Mouse (Mus musculus) intestine, embryonic 16.5 days (tissue): Measurements from ENCODE around the gene Enox1. TPM values are rescaled to one million over a fixed set of nuclear protein-coding genes. Genes with fewer than 3 reads are reported as not detected.

Source experiments
- ATAC-seq: fragments of 200-750 bp; cut with Nextera tagmentation; 2 replicates; pipeline ENCODE4 v1.8.0; 2017; ENCODE audit warnings: moderate TSS enrichment, moderate library complexity
- H3K27ac ChIP-seq: fragments of 300-500 bp; sonication (generic); 2 replicates; pipeline ENCODE4 v1.5.1; 2014; ENCODE audit warnings: mild to moderate bottlenecking, low read length
- H3K27me3 ChIP-seq: fragments of 300-500 bp; sonication (generic); replicated peaks from 2 replicates; pipeline ENCODE4 v1.6.1; 2014; ENCODE audit warnings: low read length, control low read depth, mixed read lengths; ENCODE audit not compliant: control insufficient read depth, insufficient read depth
- H3K36me3 ChIP-seq: fragments of 300-500 bp; sonication (generic); 2 replicates; pipeline ENCODE4 v1.6.1; 2014; ENCODE audit warnings: low read length, control low read depth; ENCODE audit not compliant: control insufficient read depth, insufficient read depth
- H3K4me1 ChIP-seq: fragments of 300-500 bp; sonication (generic); 2 replicates; pipeline ENCODE4 v1.6.1; 2014; ENCODE audit warnings: low read length, control low read depth, mixed read lengths; ENCODE audit not compliant: control insufficient read depth, insufficient read depth
- H3K4me2 ChIP-seq: fragments of 300-500 bp; sonication (generic); 2 replicates; pipeline ENCODE4 v1.6.1; 2014; ENCODE audit warnings: low read depth, low read length, control low read depth
- H3K4me3 ChIP-seq: fragments of 300-500 bp; sonication (generic); 2 replicates; pipeline ENCODE4 v1.5.1; 2014; ENCODE audit warnings: mild to moderate bottlenecking, low read length
- H3K9ac ChIP-seq: fragments of 300-500 bp; sonication (generic); 2 replicates; pipeline ENCODE4 v1.6.1; 2014; ENCODE audit warnings: low read depth, low read length
- H3K9me3 ChIP-seq: fragments of 300-500 bp; sonication (generic); 2 replicates; pipeline ENCODE4 v1.6.1; 2016; ENCODE audit warnings: low read length, control low read depth; ENCODE audit not compliant: control insufficient read depth
- WGBS: fragments of 180-500 bp; shearing (Covaris S2); extraction: QIAGEN DNeasy Blood & Tissue Kit; methylation state at CpG from one replicate; pipeline ENCODE4 v1.1.7; 2014; 5-methylcytosine and 5-hydroxymethylcytosine counted together
- polyA plus RNA-seq: library from polyadenylated mRNA; unstranded; fragments of >200 nt; fragmentation: Nextera tagmentation; extraction: Ambion mirVana; gene quantifications from 2 replicates; pipeline ENCODE4 v1.2.1, GENCODE M21; 2015

Gene Enox1
- polyA plus RNA-seq, 1 experiment from 2014 or later = 4.0 TPM

GRCm38 (mm10) chr14:77563922-77564321 lies 407.4 kb downstream of the Enox1 start:
- no peaks in the 10 kb centered on the region for H3K4me1 ChIP-seq
- no peak overlapping the region for H3K9ac ChIP-seq
- H3K27ac ChIP-seq = no peak overlapping the region
- 71% methylated on average over 5 of the region's 5 CpGs for WGBS
- no peaks in the 10 kb centered on the region for H3K9me3 ChIP-seq
- ATAC-seq = no peak
- no peak overlapping the region for H3K4me2 ChIP-seq
- no peaks in the 10 kb centered on the region for H3K36me3 ChIP-seq
- no peaks in the 10 kb centered on the region for H3K27me3 ChIP-seq
- H3K4me3 ChIP-seq = no peak overlapping the region

- no peaks in the 10 kb centered on the region for H3K9me3 ChIP-seq
- H3K4me3 ChIP-seq = no peak overlapping the region
- no peak overlapping the region for H3K9ac ChIP-seq
- no peak overlapping the region for H3K4me2 ChIP-seq
- H3K36me3 ChIP-seq = no peaks in the 10 kb centered on the region
- H3K27me3 ChIP-seq = no peaks in the 10 kb centered on the region
- H3K4me1 ChIP-seq = no peaks in the 10 kb centered on the region
- 89% methylated on average over 2 of the region's 2 CpGs for WGBS
- no peak for ATAC-seq
- no peak overlapping the region for H3K27ac ChIP-seq
These were observed 410.6 kb downstream of the Enox1 start for GRCm38 (mm10) chr14:77567120-77567519.

DNA sequence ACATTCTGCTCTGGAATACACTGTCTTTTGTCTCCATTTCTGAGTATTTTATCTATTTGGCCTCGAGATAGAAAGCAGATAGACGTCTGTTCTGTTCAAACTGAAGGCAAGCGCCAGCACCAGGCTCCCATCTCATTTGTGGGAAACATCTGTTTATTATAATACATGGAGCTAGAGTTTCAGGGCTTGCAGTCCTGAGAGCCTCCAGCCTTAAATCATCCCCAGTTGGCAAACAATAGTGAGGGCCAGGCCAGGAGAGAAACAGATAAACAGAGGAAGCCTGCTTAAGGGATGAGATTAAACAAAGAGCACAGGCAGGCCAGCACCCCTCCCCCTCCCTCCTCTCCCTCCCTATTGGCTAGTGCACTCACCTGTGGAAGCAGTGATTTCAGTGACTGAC lies 417.9 kb downstream of the Enox1 start:
- Histone ChIP-seq H3K4me2 (no peak overlapping the region), H3K36me3 (no peaks in the 10 kb centered on the region), H3K27me3 (no peaks in the 10 kb centered on the region), H3K9me3 (no peaks in the 10 kb centered on the region), H3K27ac (no peak overlapping the region), H3K4me1 (no peaks in the 10 kb centered on the region), H3K9ac (no peak overlapping the region), H3K4me3 (no peak overlapping the region)
- ATAC-seq = no peak
- WGBS = 23% methylated on average over 3 of the region's 3 CpGs

DNA sequence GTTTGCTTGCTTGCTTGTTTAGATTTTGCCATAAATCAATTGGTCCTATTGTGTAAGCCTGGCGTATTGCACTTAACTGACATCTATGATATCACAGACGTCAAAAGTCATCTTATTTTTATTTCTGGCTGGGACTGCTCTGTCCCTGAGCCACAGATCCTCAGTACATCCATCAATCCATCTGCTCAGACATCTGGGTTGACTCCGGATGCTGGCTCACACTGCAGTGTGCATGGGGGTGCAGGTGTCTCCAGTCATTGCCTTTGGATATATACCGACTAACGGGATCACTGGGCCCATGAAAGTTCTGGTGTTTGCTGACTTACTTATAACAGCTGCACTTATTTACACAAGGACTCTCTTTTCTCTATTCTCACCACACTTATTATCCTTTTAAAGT lies 419.8 kb downstream of the Enox1 start:
- no peak for ATAC-seq

DNA sequence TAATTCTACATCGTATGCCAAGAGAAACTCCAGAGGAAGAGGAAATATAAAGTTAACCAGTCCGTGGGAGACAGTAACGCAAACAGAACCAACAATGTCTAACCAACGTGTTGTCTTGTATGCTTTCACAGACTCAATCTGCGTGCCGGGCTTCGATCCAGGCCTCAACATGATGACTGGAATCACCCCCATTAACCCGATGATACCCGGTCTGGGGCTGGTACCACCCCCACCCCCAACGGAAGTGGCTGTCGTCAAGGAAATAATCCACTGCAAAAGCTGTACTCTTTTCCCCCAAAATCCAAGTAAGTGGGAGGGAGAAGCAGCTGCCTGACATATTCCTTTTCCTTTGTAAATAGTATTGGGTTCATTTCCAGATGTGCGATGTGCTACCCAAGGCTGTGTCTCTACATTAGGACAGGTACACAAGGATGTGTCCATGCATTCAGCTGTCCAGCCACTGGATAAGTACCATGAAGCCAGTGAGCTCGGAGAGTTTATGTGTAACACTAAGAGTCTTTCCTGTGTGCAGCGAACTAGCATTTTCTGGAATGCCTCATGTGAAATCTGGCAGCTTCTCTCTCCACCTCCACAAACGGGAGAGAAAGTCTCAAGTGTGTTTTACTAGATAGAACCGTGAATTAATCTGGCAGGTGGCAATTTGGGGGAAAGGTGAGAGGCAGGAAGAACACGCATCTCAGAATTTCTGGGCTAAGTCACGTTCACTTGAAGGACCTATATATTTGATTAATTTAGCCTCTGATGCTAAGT lies 421.1 kb downstream of the Enox1 start:
- Histone ChIP-seq H3K4me1 (no peaks in the 10 kb centered on the region), H3K9ac (no peak overlapping the region), H3K27ac (no peak overlapping the region), H3K9me3 (no peaks in the 10 kb centered on the region), H3K27me3 (no peaks in the 10 kb centered on the region), H3K36me3 (no peaks in the 10 kb centered on the region), H3K4me3 (no peak overlapping the region), H3K4me2 (no peak overlapping the region)
- WGBS = 72% methylated on average over 18 of the region's 18 CpGs
- ATAC-seq = no peak

More for the DNA sequence above, 419.8 kb downstream of the Enox1 start:
- H3K4me2 ChIP-seq = no peak overlapping the region
- H3K9ac ChIP-seq = no peak overlapping the region
- H3K4me3 ChIP-seq = no peak overlapping the region
- H3K27ac ChIP-seq = no peak overlapping the region
- H3K4me1 ChIP-seq = no peaks in the 10 kb centered on the region
- no peaks in the 10 kb centered on the region for H3K36me3 ChIP-seq
- H3K27me3 ChIP-seq = no peaks in the 10 kb centered on the region
- 65% methylated on average over 5 of the region's 5 CpGs for WGBS
- H3K9me3 ChIP-seq = no peaks in the 10 kb centered on the region

DNA sequence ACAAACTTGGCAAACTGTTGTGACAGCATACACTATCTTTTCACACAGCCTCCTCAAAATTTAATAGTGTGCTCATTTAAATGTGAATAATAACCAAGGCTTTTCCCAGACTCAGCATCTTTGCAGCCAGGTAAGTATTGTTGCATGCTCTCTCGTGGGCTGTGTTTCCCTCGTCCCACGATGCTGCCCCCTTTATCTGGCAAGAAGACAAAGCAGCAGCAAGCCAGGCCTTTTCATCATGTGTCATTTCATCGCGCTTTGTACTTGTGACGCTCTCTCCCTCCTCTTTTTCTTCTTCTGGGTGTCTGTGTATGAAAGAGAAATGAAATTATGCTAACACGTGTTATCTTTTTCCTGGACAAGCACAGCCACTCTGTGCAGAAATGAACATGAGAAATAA lies 421.8 kb downstream of the Enox1 start:
- H3K4me1 ChIP-seq = no peaks in the 10 kb centered on the region
- no peak overlapping the region for H3K4me3 ChIP-seq
- H3K27me3 ChIP-seq = no peaks in the 10 kb centered on the region
- no peak overlapping the region for H3K9ac ChIP-seq
- 54% methylated on average over 7 of the region's 7 CpGs for WGBS
- ATAC-seq = no peak
- no peaks in the 10 kb centered on the region for H3K9me3 ChIP-seq
- no peaks in the 10 kb centered on the region for H3K36me3 ChIP-seq
- H3K4me2 ChIP-seq = no peak overlapping the region
- no peak overlapping the region for H3K27ac ChIP-seq

DNA sequence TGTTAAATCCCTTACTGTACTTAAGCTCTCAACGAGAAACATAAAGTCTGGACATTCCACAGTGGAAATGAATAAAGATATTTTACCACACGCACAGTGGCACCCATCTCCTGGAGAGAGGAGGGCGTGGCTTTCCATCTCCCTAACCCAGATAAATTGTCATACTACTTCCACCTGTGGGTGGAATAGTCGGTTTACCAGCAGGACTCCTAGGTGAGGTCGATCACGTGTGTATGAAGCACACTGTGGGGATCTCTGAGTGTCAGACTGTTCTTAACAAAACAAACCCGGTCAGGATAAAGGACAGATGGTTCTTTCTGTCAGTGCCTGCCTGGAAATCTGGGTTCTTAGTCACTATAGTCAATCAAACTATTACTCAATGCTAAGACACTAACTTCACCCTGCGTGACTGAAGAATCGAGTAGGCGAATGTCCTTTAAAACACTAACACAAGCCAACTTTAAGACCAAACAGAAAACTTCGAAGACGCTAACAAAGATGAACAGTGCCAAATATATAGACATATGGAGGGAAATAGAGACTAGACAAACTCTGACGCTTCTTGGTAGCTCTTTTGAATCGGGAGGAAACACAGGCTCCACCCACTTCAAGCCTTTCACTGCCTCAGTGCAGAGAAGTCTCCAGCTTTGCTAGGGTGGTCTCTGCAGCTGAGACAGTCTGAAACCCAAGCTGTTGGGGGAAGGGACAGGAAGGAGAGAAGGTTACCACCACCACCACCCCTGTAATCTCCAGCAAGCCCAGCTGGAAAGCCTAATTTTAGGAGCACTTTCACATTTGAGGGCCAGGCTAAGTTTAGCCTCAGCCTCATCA lies 423.8 kb downstream of the Enox1 start:
- Histone ChIP-seq H3K27ac (no peak overlapping the region), H3K9me3 (no peaks in the 10 kb centered on the region), H3K4me3 (no peak overlapping the region), H3K36me3 (no peaks in the 10 kb centered on the region), H3K4me2 (no peak overlapping the region), H3K27me3 (no peaks in the 10 kb centered on the region), H3K9ac (no peak overlapping the region), H3K4me1 (no peaks in the 10 kb centered on the region)
- ATAC-seq = no peak
- WGBS = 56% methylated on average over 14 of the region's 14 CpGs

GRCm38 (mm10) chr14:77580937-77581270 lies 424.3 kb downstream of the Enox1 start:
- Histone ChIP-seq H3K4me3 (no peak overlapping the region), H3K4me2 (no peak overlapping the region), H3K27ac (no peak overlapping the region), H3K4me1 (no peaks in the 10 kb centered on the region), H3K36me3 (no peaks in the 10 kb centered on the region), H3K9ac (no peak overlapping the region), H3K27me3 (no peaks in the 10 kb centered on the region), H3K9me3 (no peaks in the 10 kb centered on the region)
- 42% methylated on average over 5 of the region's 5 CpGs for WGBS
- ATAC-seq = no peak

DNA sequence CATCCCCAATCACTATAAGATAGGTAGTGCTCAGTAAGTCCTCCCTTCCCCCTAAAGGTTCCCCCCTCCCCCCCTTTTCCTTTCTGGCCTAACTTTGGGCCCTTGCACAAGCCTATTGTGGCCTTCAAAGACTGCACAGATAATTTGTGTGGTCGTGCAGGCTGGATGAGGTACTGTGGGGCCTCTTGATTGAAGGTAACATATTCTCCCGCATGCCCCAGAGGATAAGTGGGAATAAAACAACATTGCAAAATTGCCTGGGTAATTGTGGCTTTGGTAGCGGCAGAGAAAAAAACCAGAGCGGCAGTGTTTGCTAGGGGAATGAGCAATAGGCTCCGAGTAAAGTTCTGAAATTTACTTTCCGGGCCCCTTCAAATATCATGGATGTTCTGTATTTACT lies 425.1 kb downstream of the Enox1 start:
- Histone ChIP-seq H3K4me3 (no peak overlapping the region), H3K9ac (no peak overlapping the region), H3K4me1 (no peaks in the 10 kb centered on the region), H3K9me3 (no peaks in the 10 kb centered on the region), H3K4me2 (no peak overlapping the region), H3K27ac (no peak overlapping the region), H3K36me3 (no peaks in the 10 kb centered on the region), H3K27me3 (no peaks in the 10 kb centered on the region)
- ATAC-seq = no peak
- 66% methylated on average over 6 of the region's 6 CpGs for WGBS
